8 mouse cellular contexts compared by ENCODE assay signal in genomic region chr16:76432304-76432703, GRCm38 (mm10). TPM values are rescaled to one million over a fixed set of nuclear protein-coding genes. Genes with fewer than 3 reads are reported as not detected.
DNase-seq lines count a peak whose midpoint lies in the region; ATAC-seq and TF ChIP-seq lines count a peak whose summit lies in the region.

No protein-coding gene starts in this region.

- H3K27me3 ChIP-seq in forebrain, embryonic 14.5 days (replicated peaks; ENCODE audit: control insufficient read depth, insufficient read depth, low read length): no peaks in the 10 kb centered on the region
- no peaks in the 10 kb centered on the region for H3K27me3 ChIP-seq in forebrain, embryonic 12.5 days
- no peaks in the 10 kb centered on the region for H3K27me3 ChIP-seq in lung, postnatal 0 days (replicated peaks; ENCODE audit: insufficient read depth, low read length)
- no peaks in the 10 kb centered on the region for H3K27me3 ChIP-seq in midbrain, embryonic 15.5 days (replicated peaks)

- no peak for TF ChIP-seq EP300 in lung, postnatal 0 days (IDR thresholded peaks at IDR 0.05)

- peak; percentile 50; the same call in 1 of the 2 replicates for ATAC-seq in forebrain, embryonic 14.5 days
- no peak for ATAC-seq in forebrain, embryonic 12.5 days (ENCODE audit: low FRiP score)
- peak; percentile 63 for ATAC-seq in lung, postnatal 0 days
- no peak for ATAC-seq in midbrain, embryonic 15.5 days (replicated peaks)

- H3K4me1 ChIP-seq in forebrain, embryonic 14.5 days (ENCODE audit: control insufficient read depth, insufficient read depth, low read length): 0 out of 2 replicates have a peak, but pooled peaks cover 3% of the 10 kb centered on the region
- H3K4me1 ChIP-seq in forebrain, embryonic 12.5 days: no peaks in the 10 kb centered on the region
- no peaks in the 10 kb centered on the region for H3K4me1 ChIP-seq in lung, postnatal 0 days (ENCODE audit: insufficient read depth, low read depth, low read length)
- no peaks in the 10 kb centered on the region for H3K4me1 ChIP-seq in midbrain, embryonic 15.5 days

- H3K4me2 ChIP-seq in forebrain, embryonic 14.5 days (ENCODE audit: low read length): no peak overlapping the region
- H3K4me2 ChIP-seq in forebrain, embryonic 12.5 days: no peak overlapping the region
- H3K4me2 ChIP-seq in lung, postnatal 0 days (replicated peaks; ENCODE audit: low read depth, low read length): no peak overlapping the region
- H3K4me2 ChIP-seq in midbrain, embryonic 15.5 days: no peak overlapping the region

- no peak overlapping the region for H3K4me3 ChIP-seq in forebrain, embryonic 14.5 days (ENCODE audit: low read depth, low read length)
- H3K4me3 ChIP-seq in forebrain, embryonic 12.5 days (replicated peaks): no peak overlapping the region
- H3K4me3 ChIP-seq in lung, postnatal 0 days (ENCODE audit: low read depth, low read length): no peak overlapping the region
- H3K4me3 ChIP-seq in midbrain, embryonic 15.5 days: no peak overlapping the region

- TF ChIP-seq CTCF in lung, postnatal 0 days (IDR thresholded peaks at IDR 0.05): no peak

- WGBS in forebrain, embryonic 14.5 days: 76% methylated on average over 9 of the region's 9 CpGs
- 84% methylated on average over 9 of the region's 9 CpGs for WGBS in forebrain, embryonic 12.5 days
- WGBS in lung, postnatal 0 days: 57% methylated on average over 9 of the region's 9 CpGs
- 82% methylated on average over 9 of the region's 9 CpGs for WGBS in midbrain, embryonic 15.5 days

- no peak overlapping the region for H3K27ac ChIP-seq in forebrain, embryonic 14.5 days (ENCODE audit: low read depth, low read length)
- no peak overlapping the region for H3K27ac ChIP-seq in forebrain, embryonic 12.5 days
- H3K27ac ChIP-seq in lung, postnatal 0 days (ENCODE audit: low read length): no peak overlapping the region
- no peak overlapping the region for H3K27ac ChIP-seq in midbrain, embryonic 15.5 days

- H3K9ac ChIP-seq in forebrain, embryonic 14.5 days (ENCODE audit: low read length): no peak overlapping the region
- H3K9ac ChIP-seq in forebrain, embryonic 12.5 days: no peak overlapping the region
- no peak overlapping the region for H3K9ac ChIP-seq in lung, postnatal 0 days (replicated peaks; ENCODE audit: low read depth)
- no peak overlapping the region for H3K9ac ChIP-seq in midbrain, embryonic 15.5 days

- DNase-seq in forebrain, embryonic 14.5 days (ENCODE audit: low spot score): peak; percentile 46
- DNase-seq in urinary bladder, adult 18-20 months (ENCODE audit: low spot score in 2 of 2): peak; percentile 29 to 61
- DNase-seq in urinary bladder, postnatal 10 days (ENCODE audit: low spot score): no peak
- peak; percentile 79 to 87 for DNase-seq in heart, adult 9 months (ENCODE audit: low spot score in 2 of 2)
- peak; percentile 59 for DNase-seq in lung, postnatal 0 days (ENCODE audit: low spot score)
- DNase-seq in embryo, embryonic 11 days: no peak

- no peaks in the 10 kb centered on the region for H3K9me3 ChIP-seq in forebrain, embryonic 14.5 days (replicated peaks; ENCODE audit: control insufficient read depth, low read length)
- no peaks in the 10 kb centered on the region for H3K9me3 ChIP-seq in forebrain, embryonic 12.5 days
- no peaks in the 10 kb centered on the region for H3K9me3 ChIP-seq in lung, postnatal 0 days (ENCODE audit: low read length)
- no peaks in the 10 kb centered on the region for H3K9me3 ChIP-seq in midbrain, embryonic 15.5 days

- H3K36me3 ChIP-seq in forebrain, embryonic 14.5 days (ENCODE audit: control insufficient read depth, insufficient read depth, low read length): no peaks in the 10 kb centered on the region
- no peaks in the 10 kb centered on the region for H3K36me3 ChIP-seq in forebrain, embryonic 12.5 days (replicated peaks)
- H3K36me3 ChIP-seq in lung, postnatal 0 days (ENCODE audit: insufficient read depth, low read length): no peaks in the 10 kb centered on the region
- H3K36me3 ChIP-seq in midbrain, embryonic 15.5 days (replicated peaks): no peaks in the 10 kb centered on the region

RNA-seq across cellular contexts. Expression of gene Nrip1, which starts 58.7 kb away (rescaled TPM):
- 16.5 and 24.0 TPM in 2 replicates for polyA plus RNA-seq in forebrain, embryonic 14.5 days (2014; fragmentation: Nextera tagmentation; extraction: Ambion mirVana)
- 32.1 and 37.0 TPM in 2 replicates for polyA plus RNA-seq in forebrain, embryonic 12.5 days (2016; fragmentation: Nextera tagmentation; extraction: Ambion mirVana)
- polyA plus RNA-seq in lung, postnatal 0 days (2015; fragmentation: Nextera tagmentation; extraction: Ambion mirVana): 25.3 and 29.6 TPM in 2 replicates
- 34.8 and 38.3 TPM in 2 replicates for polyA plus RNA-seq in midbrain, embryonic 15.5 days (2015; fragmentation: Nextera tagmentation; extraction: Ambion mirVana)

Comparison
In these comparisons a context has a peak if more than half of its experiments do, and no peak if none do; other contexts are left out.
1. ATAC-seq: peak in forebrain, embryonic 14.5 days (single experiment) and lung, postnatal 0 days (single experiment); none in forebrain, embryonic 12.5 days (single experiment) and midbrain, embryonic 15.5 days (single experiment).
2. DNase-seq: peak in forebrain, embryonic 14.5 days (single experiment), urinary bladder, adult 18-20 months (2 of 2), heart, adult 9 months (2 of 2) and lung, postnatal 0 days (single experiment); none in urinary bladder, postnatal 10 days (single experiment) and embryo, embryonic 11 days (single experiment).